Mouse (Mus musculus) left cerebral cortex, adult 11 months (tissue): ENCODE data around the gene Mfap1b.

Experiments
- DNase-seq: peaks from one replicate; pipeline ENCODE4 v3.0.0; 2022; ENCODE audit warnings: low spot score

Mfap1b gene

DNA sequence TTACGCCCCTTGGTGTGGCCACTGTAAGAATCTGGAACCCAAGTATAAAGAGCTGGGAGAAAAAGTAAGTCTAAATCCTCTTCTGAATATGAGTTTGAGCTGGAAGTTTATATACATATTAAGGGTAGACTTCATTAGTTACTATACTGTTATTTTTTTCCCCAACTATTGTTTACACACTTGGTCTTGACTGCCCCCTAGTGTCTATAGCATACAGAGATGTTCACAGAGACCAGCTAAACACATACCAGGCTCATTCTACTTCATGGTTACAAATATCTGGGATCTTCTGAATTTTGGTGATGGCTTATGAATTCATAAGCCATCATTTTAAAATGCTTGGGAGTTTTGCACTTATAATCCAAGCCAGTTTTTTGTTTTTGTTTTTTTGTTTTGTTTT is 39.0 kb downstream of the Mfap1b start:
- no peak for DNase-seq

DNA sequence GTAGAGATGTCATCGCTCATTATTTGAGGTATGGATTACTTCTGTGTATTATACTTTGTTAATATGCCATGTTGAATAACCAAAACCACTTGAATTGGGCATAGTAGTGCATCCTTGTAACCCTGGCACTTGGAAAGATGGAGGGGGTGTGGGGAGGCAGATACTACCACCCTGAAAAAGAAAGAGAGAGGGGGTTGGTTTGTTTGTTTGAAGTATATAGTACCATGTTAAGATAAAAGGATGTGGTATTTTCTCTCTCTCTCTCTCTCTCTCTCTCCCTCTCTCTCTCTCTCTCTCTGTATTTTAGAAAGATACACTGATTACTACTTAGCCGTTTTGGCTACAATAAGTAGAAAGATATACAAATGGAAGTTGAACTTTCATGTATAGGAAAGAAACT is 48.0 kb downstream of the Mfap1b start:
- no peak for DNase-seq

DNA sequence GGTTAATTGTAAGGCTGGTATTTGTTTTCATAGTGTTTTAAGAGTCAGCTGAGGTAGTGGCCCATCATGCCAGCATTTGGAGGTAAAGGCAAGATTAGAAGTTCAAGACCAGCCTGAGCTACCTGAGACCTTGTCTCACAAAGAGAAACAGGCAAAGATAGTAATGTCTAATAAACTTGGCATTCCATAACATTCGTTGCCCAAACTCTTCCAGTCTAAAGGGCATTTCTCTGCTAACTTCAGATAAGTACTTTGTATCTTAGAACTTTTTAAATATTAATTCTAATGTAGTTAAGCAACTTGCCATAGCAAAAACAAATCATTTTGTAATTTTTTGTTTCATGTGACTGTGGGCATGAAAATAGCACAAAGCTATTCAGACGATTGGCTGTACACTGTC is 50.7 kb downstream of the Mfap1b start:
- no peak for DNase-seq

DNA sequence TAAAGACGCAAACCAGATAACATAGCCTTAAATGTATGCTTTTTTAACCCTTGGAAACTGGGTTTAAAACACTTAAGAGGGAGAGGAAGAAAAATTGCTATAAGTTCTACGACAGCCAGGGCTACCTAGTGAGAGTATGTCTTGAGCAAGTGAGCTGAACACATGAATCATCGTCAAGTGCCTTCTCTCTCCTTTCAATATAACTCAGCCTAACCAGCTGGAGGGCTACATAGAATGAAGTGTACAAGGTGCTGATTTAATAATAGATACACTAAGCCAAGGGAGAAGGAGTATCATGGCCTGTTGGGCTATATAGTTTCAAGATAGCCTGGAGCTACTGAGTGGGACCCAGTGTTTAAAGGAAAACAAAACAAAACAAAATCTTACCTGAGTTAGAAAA is 55.4 kb downstream of the Mfap1b start:
- no peak for DNase-seq

DNA sequence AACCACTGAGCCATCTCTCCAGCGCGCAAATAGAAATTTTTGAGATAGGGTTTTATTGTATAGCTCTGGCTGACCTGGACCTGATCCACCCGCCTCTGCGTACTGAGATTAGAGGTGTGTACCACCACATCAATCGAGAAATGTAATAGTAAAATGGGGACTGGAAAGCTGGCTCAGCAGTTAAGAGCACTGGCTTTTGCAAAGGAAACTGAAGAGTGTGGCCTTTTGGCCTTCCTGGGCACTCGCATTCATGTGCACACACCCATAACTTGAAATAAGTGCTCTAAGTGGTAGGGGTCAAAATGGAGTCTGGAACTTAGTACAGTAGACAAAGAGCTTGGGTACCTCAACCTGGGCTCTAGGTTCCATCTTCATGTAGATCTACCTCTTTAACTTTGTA is 57.5 kb downstream of the Mfap1b start:
- DNase-seq = no peak

DNA sequence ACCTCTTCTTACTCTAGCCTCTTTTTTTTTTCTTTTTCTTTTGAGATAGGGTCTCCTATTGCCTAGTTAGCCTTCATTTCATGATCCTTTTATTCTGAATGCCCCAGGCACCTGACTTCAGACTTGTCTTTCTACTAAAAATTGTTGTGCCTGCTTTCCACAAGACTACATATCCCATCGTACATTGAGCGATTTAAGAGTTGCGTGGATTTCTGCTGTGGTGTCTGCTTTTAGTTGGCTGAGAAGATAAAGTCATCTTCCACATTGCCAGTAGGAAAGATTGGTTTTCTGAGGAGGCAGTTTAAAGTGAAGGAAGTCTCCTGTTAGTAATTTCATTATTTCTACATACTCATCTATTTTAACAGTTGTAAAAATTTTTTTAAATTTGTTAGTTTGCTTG is 58.3 kb downstream of the Mfap1b start:
- no peak for DNase-seq

DNA sequence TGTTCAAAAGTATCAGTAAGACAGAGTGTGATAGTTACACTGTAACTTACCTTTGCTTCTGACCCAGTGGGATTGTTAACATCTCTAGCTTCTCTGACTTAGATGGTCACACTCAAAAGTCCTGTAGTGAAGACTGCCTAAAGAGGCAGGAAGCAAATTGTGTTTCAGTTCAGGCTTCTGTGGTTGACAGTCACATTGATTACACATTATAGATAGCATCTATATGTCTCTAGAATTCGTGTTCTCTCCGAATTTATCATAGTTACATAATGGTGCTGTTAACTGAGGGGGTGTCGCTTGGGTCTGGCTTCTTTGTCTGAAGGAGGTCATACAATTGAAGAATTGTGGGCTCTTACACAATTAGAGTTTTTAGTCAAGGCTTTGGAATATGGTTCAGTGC is 58.8 kb downstream of the Mfap1b start:
- DNase-seq = no peak

DNA sequence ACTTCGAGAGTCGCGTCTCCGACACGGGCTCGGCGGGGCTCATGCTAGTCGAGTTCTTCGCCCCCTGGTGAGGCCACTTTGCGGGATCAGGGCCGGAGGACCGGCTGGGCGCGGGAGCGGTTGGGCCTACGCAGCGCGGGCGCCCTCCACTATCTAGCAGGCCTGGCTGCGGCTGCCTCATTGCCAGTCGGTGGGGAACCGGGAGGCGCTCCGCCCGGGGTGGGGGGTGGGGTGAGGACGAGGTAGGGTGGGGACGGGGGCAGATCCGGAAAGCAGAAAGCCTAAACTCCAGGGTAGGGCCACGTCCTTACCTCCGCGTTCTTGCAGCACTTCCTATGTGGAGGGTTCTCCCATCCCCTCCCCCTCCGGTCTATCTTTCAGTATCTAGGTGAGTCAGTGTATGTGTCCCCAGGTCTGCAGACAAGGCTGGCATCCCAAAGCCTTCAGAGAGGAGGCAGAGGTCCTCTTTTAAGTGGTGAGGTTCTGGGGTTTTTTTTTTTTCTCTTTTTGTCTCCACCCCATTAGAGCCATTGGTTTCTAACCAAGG is 59.7 kb downstream of the Mfap1b start:
- peak; percentile 29 for DNase-seq

DNA sequence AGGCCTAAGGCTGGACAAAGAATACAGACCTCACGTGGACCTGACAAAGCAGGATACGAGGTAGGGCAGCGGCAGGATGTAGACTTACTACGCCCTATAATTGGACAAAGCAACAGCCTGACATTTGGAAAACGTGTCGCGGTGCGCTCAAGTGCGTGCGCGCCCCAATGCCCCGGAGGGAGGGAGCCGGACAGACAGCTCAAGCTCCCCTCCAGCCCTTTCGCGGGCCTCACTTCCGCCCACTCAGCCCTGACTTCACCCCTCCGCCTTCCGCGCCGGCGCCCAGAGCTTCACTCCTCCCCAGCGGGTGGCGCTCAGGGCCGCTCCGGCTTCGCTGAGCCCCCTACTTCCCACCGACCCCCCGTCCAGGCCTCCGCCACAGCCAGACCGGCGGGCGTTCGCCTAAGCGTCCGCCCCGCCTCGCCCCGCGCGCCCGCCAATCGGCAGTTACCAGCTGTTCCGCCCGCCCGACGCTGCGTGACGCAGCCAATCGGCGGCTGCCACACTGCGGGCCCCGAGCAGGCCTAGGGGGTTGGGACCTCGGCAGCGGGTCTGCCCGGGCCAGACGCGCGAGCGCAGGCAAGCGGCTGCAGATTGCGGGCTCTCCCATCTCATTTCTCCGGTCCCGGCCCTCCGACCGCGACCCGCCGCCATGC is 60.4 kb downstream of the Mfap1b start, which contains the start of the genes Pdia3 and Catsper2:
Gene Pdia3 (plus strand): TSS at position 389 of the 656 bp plus-strand sequence.
Gene Catsper2 (minus strand): TSS at position 406 of the 656 bp plus-strand sequence.
- peak; percentile 89 for DNase-seq

DNA sequence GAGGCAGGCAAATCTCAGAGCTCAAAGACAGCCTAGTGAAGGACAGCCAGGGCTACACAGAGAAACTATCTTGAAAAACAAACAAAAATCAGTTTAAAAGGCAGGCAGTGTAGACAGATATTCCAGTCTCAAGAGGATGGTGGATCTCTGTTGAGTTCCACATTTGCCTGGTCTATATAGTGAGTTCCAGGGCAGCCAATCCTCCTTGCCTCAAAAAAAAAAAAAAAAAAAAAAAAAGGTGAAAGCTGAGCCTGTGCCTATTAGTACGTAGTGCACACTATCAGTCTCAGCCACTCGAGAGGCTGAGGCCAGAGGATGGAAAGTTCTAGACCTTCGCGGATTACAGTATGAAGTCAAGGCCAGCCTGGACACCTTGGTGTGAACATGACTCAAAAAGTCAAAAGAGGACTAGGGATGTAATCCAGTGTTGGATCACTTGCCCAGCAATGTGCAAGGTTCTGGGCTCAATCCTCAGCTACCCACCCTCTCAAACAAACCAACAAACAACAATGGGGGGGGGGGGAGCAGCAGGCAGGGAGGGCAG is 61.0 kb downstream of the Mfap1b start:
- no peak for DNase-seq
